Comparison of ENCODE assay signal across 11 mouse cellular contexts in the genomic region with DNA sequence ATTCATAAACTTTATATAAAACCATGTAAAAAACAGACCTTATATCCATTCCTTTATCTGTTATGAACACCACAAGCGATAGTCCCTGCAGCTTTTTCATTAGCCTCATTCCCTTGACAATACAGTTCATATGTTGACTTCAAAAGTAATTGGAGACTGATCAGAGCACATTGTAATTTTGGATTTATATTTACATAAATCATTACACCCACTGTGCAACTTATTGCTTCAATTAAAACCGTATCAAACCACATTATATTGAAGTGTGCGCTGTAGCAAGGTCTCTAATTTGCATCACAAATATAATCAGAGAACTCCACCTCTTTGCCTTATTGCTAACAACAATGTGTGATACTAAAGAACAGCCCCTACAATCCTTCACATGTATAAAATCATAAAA.
"Had no signal": no experiment of that assay in that cellular context is flagged by ENCODE, and none has a peak within 500 bp of the region (broad histone marks: within the 10 kb centered on the region; RNA-seq: fewer than 3 reads in every experiment).

No protein-coding gene starts in this region.

- H3K4me2 ChIP-seq: limb, embryonic 13.5 days had no signal

- H3K9ac ChIP-seq: limb, embryonic 13.5 days; liver, embryonic 14.5 days had no signal

- H3K36me3 ChIP-seq: limb, embryonic 13.5 days had no signal

- H3K4me3 ChIP-seq: limb, embryonic 13.5 days had no signal

- DNase-seq: kidney, adult 11 months; kidney, adult 9 months; kidney, postnatal 36 days; left cerebral cortex, postnatal 4 days; lung, adult 18-20 months; retina, postnatal 1 day; right cerebral cortex, postnatal 25 days; thymus, postnatal 4 days had no signal

- H3K9me3 ChIP-seq: limb, embryonic 13.5 days had no signal

- H3K27me3 ChIP-seq: limb, embryonic 13.5 days had no signal

- H3K27ac ChIP-seq: kidney, postnatal 0 days; limb, embryonic 13.5 days; liver, embryonic 14.5 days had no signal
